Mouse (Mus musculus) myocyte (in vitro differentiated cells): Measurements from ENCODE around the gene Mstn. TPM values are rescaled to one million over a fixed set of nuclear protein-coding genes. Genes with fewer than 3 reads are reported as not detected.

Source experiments
- H3K27me3 ChIP-seq: one replicate; pipeline ENCODE4 v1.6.1; 2011; ENCODE audit not compliant: control insufficient read depth, insufficient read depth, insufficient read length
- H3K36me3 ChIP-seq: one replicate; pipeline ENCODE4 v1.6.1; 2011; ENCODE audit not compliant: control insufficient read depth, insufficient read depth
- H3K4me2 ChIP-seq: one replicate; pipeline ENCODE4 v1.6.1; 2011; ENCODE audit warnings: low read depth, control low read depth
- H3K4me3 ChIP-seq: one replicate; pipeline ENCODE4 v1.5.1; 2011; ENCODE audit warnings: mild to moderate bottlenecking, control low read depth, moderate library complexity
- H3K79me2 ChIP-seq: one replicate; pipeline ENCODE4 v1.6.1; 2011; ENCODE audit not compliant: control insufficient read depth, insufficient read depth
- H3ac ChIP-seq: one replicate; pipeline ENCODE4 v1.6.1; 2011; ENCODE audit not compliant: control insufficient read depth, insufficient read length
- CEBPB ChIP-seq: IDR thresholded peaks from 2 replicates; pipeline ENCODE4 v1.6.1; 2011; ENCODE audit warnings: mild to moderate bottlenecking, moderate library complexity; ENCODE audit not compliant: poor library complexity, insufficient read depth, severe bottlenecking
- E2F4 ChIP-seq: IDR thresholded peaks from one replicate; pipeline ENCODE4 v1.6.1; 2011; ENCODE audit warnings: mild to moderate bottlenecking, control low read depth, moderate library complexity; ENCODE audit not compliant: insufficient read depth
- MAX ChIP-seq: IDR thresholded peaks from one replicate; pipeline ENCODE4 v1.6.1; 2011; ENCODE audit warnings: low read depth, mild to moderate bottlenecking, control low read depth
- MYOD1 ChIP-seq, 3 experiments: IDR thresholded peaks; one replicate each; pipeline ENCODE4 v1.6.1; 2011; ENCODE audit warnings: control low read depth in 2 of 3, low read depth in 2 of 3, mild to moderate bottlenecking in 2 of 3, moderate library complexity in 1 of 3; ENCODE audit not compliant: insufficient read length in 2 of 3, control insufficient read depth in 1 of 3
- MYOG ChIP-seq, 3 experiments: IDR thresholded peaks; one replicate each; pipeline ENCODE4 v1.6.1; 2011; ENCODE audit warnings: control low read depth in 2 of 3, low read depth in 2 of 3, mild to moderate bottlenecking in 2 of 3; ENCODE audit not compliant: insufficient read length in 2 of 3, control insufficient read depth in 1 of 3, insufficient read depth in 1 of 3
- POLR2A ChIP-seq: IDR thresholded peaks from one replicate; pipeline ENCODE4 v1.6.1; 2011; ENCODE audit warnings: low read depth, mild to moderate bottlenecking, control low read depth, moderate library complexity; ENCODE audit not compliant: insufficient read length
- POLR2AphosphoS2 ChIP-seq: IDR thresholded peaks from one replicate; pipeline ENCODE4 v1.6.1; 2011; ENCODE audit warnings: low read depth, control low read depth; ENCODE audit not compliant: insufficient read length
- REST ChIP-seq: IDR thresholded peaks from one replicate; pipeline ENCODE4 v1.6.1; 2011; ENCODE audit warnings: mild to moderate bottlenecking, control low read depth, moderate library complexity; ENCODE audit not compliant: insufficient read depth, insufficient read length
- SRF ChIP-seq: IDR thresholded peaks from one replicate; pipeline ENCODE4 v1.6.1; 2011; ENCODE audit warnings: low read depth; ENCODE audit not compliant: control insufficient read depth, insufficient read length
- TCF12 ChIP-seq: IDR thresholded peaks from one replicate; pipeline ENCODE4 v1.6.1; 2011; ENCODE audit warnings: mild to moderate bottlenecking, control low read depth; ENCODE audit not compliant: poor library complexity, insufficient read depth, severe bottlenecking
- TCF3 ChIP-seq: IDR thresholded peaks from one replicate; pipeline ENCODE4 v1.6.1; 2011; ENCODE audit warnings: low read depth, control low read depth; ENCODE audit not compliant: insufficient read length
- USF1 ChIP-seq: IDR thresholded peaks from one replicate; pipeline ENCODE4 v1.6.1; 2011; ENCODE audit warnings: low read depth, mild to moderate bottlenecking, control low read depth, moderate library complexity
- polyA plus RNA-seq: library from polyadenylated mRNA; unstranded; fragments of >200 nt; fragmentation: generic; extraction: Trizol; gene quantifications from one replicate; pipeline ENCODE4 v1.2.1, GENCODE M21; 2012; ENCODE audit warnings: missing spikeins

The Mstn gene
- polyA plus RNA-seq: 0.02 TPM

- H3K27me3 ChIP-seq: no peaks in the 10 kb centered on the region
- no peak within 1 kb of the TSS for H3K4me2 ChIP-seq
- no peak for TF ChIP-seq USF1
- no peak for TF ChIP-seq TCF12
- TF ChIP-seq MYOD1 (IDR thresholded peaks at IDR 0.05; ENCODE audit: control insufficient read depth in 1 of 3, insufficient read length in 2 of 3, low read depth in 2 of 3): no peak
- TF ChIP-seq REST: no peak
- no peak for TF ChIP-seq E2F4
- TF ChIP-seq SRF: no peak
- H3ac ChIP-seq: no peak within 1 kb of the TSS
- H3K36me3 ChIP-seq: no peaks in the 10 kb centered on the region
- H3K79me2 ChIP-seq: no peaks in the 10 kb centered on the region
- no peak within 1 kb of the TSS for H3K4me3 ChIP-seq
Measured at GRCm38 (mm10) chr1:53061340-53061739, at the start of gene Mstn. Gene Mstn (plus strand): TSS chr1:53061640.

DNA sequence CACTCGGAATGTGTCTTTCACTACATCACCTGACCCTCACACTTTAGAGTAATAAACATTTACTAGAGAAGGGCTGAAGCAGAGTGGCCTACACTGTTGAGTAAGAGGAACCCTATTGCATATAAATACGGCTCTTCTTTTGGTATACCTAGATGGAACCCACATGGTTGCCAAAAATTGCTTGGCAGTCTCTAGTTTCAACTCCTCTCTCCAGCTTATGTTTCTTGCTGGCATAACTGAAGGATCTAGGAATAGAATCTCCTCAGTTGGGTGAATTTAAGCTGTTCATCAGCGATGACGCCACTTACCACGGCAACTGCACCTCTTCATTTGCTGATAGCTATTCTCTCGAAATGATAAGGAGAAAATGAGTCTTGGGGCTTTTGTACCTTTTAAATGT is 46.7 kb upstream of the Mstn start:
- Histone ChIP-seq H3K36me3 (no peaks in the 10 kb centered on the region), H3K27me3 (no peaks in the 10 kb centered on the region), H3K4me3 (no peak overlapping the region), H3K79me2 (no peaks in the 10 kb centered on the region), H3ac (no peak overlapping the region), H3K4me2 (no peak overlapping the region)
- TF ChIP-seq REST (no peak), CEBPB (no peak), USF1 (no peak), MYOG (IDR thresholded peaks at IDR 0.05; ENCODE audit: control insufficient read depth in 1 of 3, insufficient read depth in 1 of 3, insufficient read length in 2 of 3, low read depth in 2 of 3) (no peak), POLR2AphosphoS2 (no peak)

GRCm38 (mm10) chr1:53015606-53016005 is 45.8 kb upstream of the Mstn start:
- TF ChIP-seq TCF3 (no peak), MYOG (IDR thresholded peaks at IDR 0.05; ENCODE audit: control insufficient read depth in 1 of 3, insufficient read depth in 1 of 3, insufficient read length in 2 of 3, low read depth in 2 of 3) (no peak), TCF12 (no peak), POLR2AphosphoS2 (no peak), SRF (no peak), MAX (no peak), CEBPB (no peak), POLR2A (no peak), E2F4 (no peak), MYOD1 (IDR thresholded peaks at IDR 0.05; ENCODE audit: control insufficient read depth in 1 of 3, insufficient read length in 2 of 3, low read depth in 2 of 3) (no peak), REST (no peak), USF1 (no peak)
- Histone ChIP-seq H3K4me3 (no peak overlapping the region), H3ac (no peak overlapping the region), H3K27me3 (no peaks in the 10 kb centered on the region), H3K4me2 (no peak overlapping the region), H3K36me3 (no peaks in the 10 kb centered on the region), H3K79me2 (no peaks in the 10 kb centered on the region)

- no peaks in the 10 kb centered on the region for H3K27me3 ChIP-seq
- H3K4me2 ChIP-seq: no peak overlapping the region
- H3K79me2 ChIP-seq: no peaks in the 10 kb centered on the region
- H3K36me3 ChIP-seq: no peaks in the 10 kb centered on the region
- TF ChIP-seq TCF12 (no peak), MAX (no peak), E2F4 (no peak), REST (no peak), TCF3 (no peak), MYOD1 (IDR thresholded peaks at IDR 0.05; ENCODE audit: control insufficient read depth in 1 of 3, insufficient read length in 2 of 3, low read depth in 2 of 3) (no peak), POLR2AphosphoS2 (no peak), USF1 (no peak), CEBPB (no peak), POLR2A (no peak), SRF (no peak), MYOG (IDR thresholded peaks at IDR 0.05; ENCODE audit: control insufficient read depth in 1 of 3, insufficient read depth in 1 of 3, insufficient read length in 2 of 3, low read depth in 2 of 3) (no peak)
- H3ac ChIP-seq: no peak overlapping the region
- H3K4me3 ChIP-seq: no peak overlapping the region
Measured at GRCm38 (mm10) chr1:53018746-53019505, 42.5 kb upstream of the Mstn start.

DNA sequence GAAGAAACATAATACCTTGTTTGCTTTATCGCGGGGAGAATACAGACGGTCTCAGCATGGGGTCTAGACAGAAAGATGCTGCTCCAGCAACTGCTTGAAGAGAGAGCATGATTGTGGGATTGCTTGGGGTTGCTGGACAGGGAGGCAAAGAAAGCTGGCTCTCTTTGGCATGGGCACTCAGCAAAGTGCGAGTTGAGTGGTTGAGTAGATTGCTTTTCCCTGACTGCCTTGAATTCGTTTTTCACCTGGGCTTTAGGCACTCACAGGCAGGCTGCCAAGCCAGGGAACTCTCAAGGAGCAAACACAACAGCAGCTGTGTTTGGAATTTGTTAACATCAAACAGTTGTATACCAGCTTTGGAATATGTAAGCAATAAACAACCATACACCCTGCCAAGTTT is 41.4 kb upstream of the Mstn start, which contains the start of gene 1700019D03Rik:
TSS of gene 1700019D03Rik (minus strand) at position 101 of the 400 bp plus-strand sequence.
- Histone ChIP-seq H3K36me3 (no peaks in the 10 kb centered on the region), H3K4me3 (no peak within 1 kb of the TSS), H3K27me3 (no peaks in the 10 kb centered on the region), H3K4me2 (no peak within 1 kb of the TSS), H3ac (no peak within 1 kb of the TSS), H3K79me2 (no peaks in the 10 kb centered on the region)
- TF ChIP-seq POLR2AphosphoS2: no peak
- TF ChIP-seq TCF3: no peak
- no peak for TF ChIP-seq MYOG (IDR thresholded peaks at IDR 0.05; ENCODE audit: control insufficient read depth in 1 of 3, insufficient read depth in 1 of 3, insufficient read length in 2 of 3, low read depth in 2 of 3)
- no peak for TF ChIP-seq POLR2A
- no peak for TF ChIP-seq REST
- no peak for TF ChIP-seq USF1
- TF ChIP-seq CEBPB: no peak
